Mouse (Mus musculus): Measurements from ENCODE around the gene Stk38. TPM values are rescaled to one million over a fixed set of nuclear protein-coding genes. Genes with fewer than 3 reads are reported as not detected.

Stk38 gene
- 62.0 and 69.6 TPM in 2 replicates for polyA plus RNA-seq (2012; rRNA removed)

GRCm38 (mm10) chr17:29007641-29008325, at the start of gene Stk38:
TSS of gene Stk38 (minus strand) at chr17:29007995.
- Histone ChIP-seq H3K4me3 (ENCODE audit: insufficient read depth, low read length) (peak within 1 kb of the TSS; percentile 90), H3K4me1 (ENCODE audit: control insufficient read depth, insufficient read depth, low read length) (peaks cover 4% of the 10 kb centered on the region), H3K27ac (ENCODE audit: insufficient read depth, low read length) (peak within 1 kb of the TSS; percentile 90)
- TF ChIP-seq CTCF (IDR thresholded peaks at IDR 0.05; ENCODE audit: extremely low read depth, insufficient read depth, low read length) (no peak), POLR2A (IDR thresholded peaks at IDR 0.05; ENCODE audit: extremely low read depth, insufficient read depth, low read length) (peak; percentile 85)

- H3K27ac ChIP-seq (ENCODE audit: insufficient read depth, low read length) = 0 out of 2 replicates have a peak overlapping the region, but pooled peaks have one; percentile 11
- H3K4me1 ChIP-seq (ENCODE audit: control insufficient read depth, insufficient read depth, low read length) = peaks cover 5% of the 10 kb centered on the region
- H3K4me3 ChIP-seq (ENCODE audit: insufficient read depth, low read length) = no peak overlapping the region
- TF ChIP-seq CTCF (IDR thresholded peaks at IDR 0.05; ENCODE audit: extremely low read depth, insufficient read depth, low read length) (no peak), POLR2A (IDR thresholded peaks at IDR 0.05; ENCODE audit: extremely low read depth, insufficient read depth, low read length) (no peak)
Observed at GRCm38 (mm10) chr17:29057361-29057890, 49.6 kb upstream of the Stk38 start.

GRCm38 (mm10) chr17:29056699-29057151, 48.9 kb upstream of the Stk38 start:
- 0 out of 2 replicates have a peak overlapping the region, but pooled peaks have one; percentile 11 for H3K27ac ChIP-seq (ENCODE audit: insufficient read depth, low read length)
- no peak overlapping the region for H3K4me3 ChIP-seq (ENCODE audit: insufficient read depth, low read length)
- H3K4me1 ChIP-seq (ENCODE audit: control insufficient read depth, insufficient read depth, low read length) = peaks cover 5% of the 10 kb centered on the region
- TF ChIP-seq CTCF (IDR thresholded peaks at IDR 0.05; ENCODE audit: extremely low read depth, insufficient read depth, low read length) (no peak), POLR2A (IDR thresholded peaks at IDR 0.05; ENCODE audit: extremely low read depth, insufficient read depth, low read length) (no peak)

GRCm38 (mm10) chr17:29056207-29056606, 48.4 kb upstream of the Stk38 start:
- TF ChIP-seq CTCF (IDR thresholded peaks at IDR 0.05; ENCODE audit: extremely low read depth, insufficient read depth, low read length) (no peak), POLR2A (IDR thresholded peaks at IDR 0.05; ENCODE audit: extremely low read depth, insufficient read depth, low read length) (no peak)
- Histone ChIP-seq H3K4me1 (ENCODE audit: control insufficient read depth, insufficient read depth, low read length) (peaks cover 5% of the 10 kb centered on the region), H3K27ac (ENCODE audit: insufficient read depth, low read length) (no peak overlapping the region)

GRCm38 (mm10) chr17:29055586-29055985, 47.8 kb upstream of the Stk38 start:
- Histone ChIP-seq H3K4me1 (ENCODE audit: control insufficient read depth, insufficient read depth, low read length) (peaks cover 5% of the 10 kb centered on the region), H3K27ac (ENCODE audit: insufficient read depth, low read length) (no peak overlapping the region), H3K4me3 (ENCODE audit: insufficient read depth, low read length) (no peak overlapping the region)
- no peak for TF ChIP-seq POLR2A (IDR thresholded peaks at IDR 0.05; ENCODE audit: extremely low read depth, insufficient read depth, low read length)
- no peak for TF ChIP-seq CTCF (IDR thresholded peaks at IDR 0.05; ENCODE audit: extremely low read depth, insufficient read depth, low read length)

More at GRCm38 (mm10) chr17:29056207-29056606, 48.4 kb upstream of the Stk38 start:
- H3K4me3 ChIP-seq (ENCODE audit: insufficient read depth, low read length) = no peak overlapping the region

GRCm38 (mm10) chr17:29054429-29054828, 46.6 kb upstream of the Stk38 start:
- H3K4me3 ChIP-seq (ENCODE audit: insufficient read depth, low read length) = no peak overlapping the region
- TF ChIP-seq CTCF (IDR thresholded peaks at IDR 0.05; ENCODE audit: extremely low read depth, insufficient read depth, low read length) = no peak
- no peak for TF ChIP-seq POLR2A (IDR thresholded peaks at IDR 0.05; ENCODE audit: extremely low read depth, insufficient read depth, low read length)
- peaks cover 6% of the 10 kb centered on the region for H3K4me1 ChIP-seq (ENCODE audit: control insufficient read depth, insufficient read depth, low read length)
- H3K27ac ChIP-seq (ENCODE audit: insufficient read depth, low read length) = no peak overlapping the region

GRCm38 (mm10) chr17:29053841-29054240, 46.0 kb upstream of the Stk38 start:
- no peak overlapping the region for H3K27ac ChIP-seq (ENCODE audit: insufficient read depth, low read length)
- TF ChIP-seq POLR2A (IDR thresholded peaks at IDR 0.05; ENCODE audit: extremely low read depth, insufficient read depth, low read length) = no peak
- no peak for TF ChIP-seq CTCF (IDR thresholded peaks at IDR 0.05; ENCODE audit: extremely low read depth, insufficient read depth, low read length)
- peaks cover 7% of the 10 kb centered on the region for H3K4me1 ChIP-seq (ENCODE audit: control insufficient read depth, insufficient read depth, low read length)
- H3K4me3 ChIP-seq (ENCODE audit: insufficient read depth, low read length) = no peak overlapping the region

GRCm38 (mm10) chr17:29053067-29053466, 45.3 kb upstream of the Stk38 start:
- no peak overlapping the region for H3K4me3 ChIP-seq (ENCODE audit: insufficient read depth, low read length)
- no peak overlapping the region for H3K27ac ChIP-seq (ENCODE audit: insufficient read depth, low read length)
- no peak for TF ChIP-seq CTCF (IDR thresholded peaks at IDR 0.05; ENCODE audit: extremely low read depth, insufficient read depth, low read length)
- TF ChIP-seq POLR2A (IDR thresholded peaks at IDR 0.05; ENCODE audit: extremely low read depth, insufficient read depth, low read length) = no peak
- peaks cover 7% of the 10 kb centered on the region for H3K4me1 ChIP-seq (ENCODE audit: control insufficient read depth, insufficient read depth, low read length)

- no peak overlapping the region for H3K27ac ChIP-seq (ENCODE audit: insufficient read depth, low read length)
- peaks cover 4% of the 10 kb centered on the region; the same call in 1 of the 2 replicates for H3K4me1 ChIP-seq (ENCODE audit: control insufficient read depth, insufficient read depth, low read length)
- TF ChIP-seq POLR2A (IDR thresholded peaks at IDR 0.05; ENCODE audit: extremely low read depth, insufficient read depth, low read length) = no peak
- H3K4me3 ChIP-seq (ENCODE audit: insufficient read depth, low read length) = no peak overlapping the region
Observed at GRCm38 (mm10) chr17:29050791-29051190, 43.0 kb upstream of the Stk38 start.

GRCm38 (mm10) chr17:29049923-29050322, 42.1 kb upstream of the Stk38 start:
- TF ChIP-seq CTCF (IDR thresholded peaks at IDR 0.05; ENCODE audit: extremely low read depth, insufficient read depth, low read length) (no peak), POLR2A (IDR thresholded peaks at IDR 0.05; ENCODE audit: extremely low read depth, insufficient read depth, low read length) (no peak)
- Histone ChIP-seq H3K27ac (ENCODE audit: insufficient read depth, low read length) (no peak overlapping the region), H3K4me3 (ENCODE audit: insufficient read depth, low read length) (no peak overlapping the region), H3K4me1 (ENCODE audit: control insufficient read depth, insufficient read depth, low read length) (peaks cover 4% of the 10 kb centered on the region; the same call in 1 of the 2 replicates)
